Mouse (Mus musculus): ENCODE measurements around the gene St3gal5.
"Not testable (repeated sequence)": the region's sequence is repeated elsewhere in the genome, so short reads cannot be mapped to it uniquely, and the experiment has no call there.

St3gal5 gene

DNA sequence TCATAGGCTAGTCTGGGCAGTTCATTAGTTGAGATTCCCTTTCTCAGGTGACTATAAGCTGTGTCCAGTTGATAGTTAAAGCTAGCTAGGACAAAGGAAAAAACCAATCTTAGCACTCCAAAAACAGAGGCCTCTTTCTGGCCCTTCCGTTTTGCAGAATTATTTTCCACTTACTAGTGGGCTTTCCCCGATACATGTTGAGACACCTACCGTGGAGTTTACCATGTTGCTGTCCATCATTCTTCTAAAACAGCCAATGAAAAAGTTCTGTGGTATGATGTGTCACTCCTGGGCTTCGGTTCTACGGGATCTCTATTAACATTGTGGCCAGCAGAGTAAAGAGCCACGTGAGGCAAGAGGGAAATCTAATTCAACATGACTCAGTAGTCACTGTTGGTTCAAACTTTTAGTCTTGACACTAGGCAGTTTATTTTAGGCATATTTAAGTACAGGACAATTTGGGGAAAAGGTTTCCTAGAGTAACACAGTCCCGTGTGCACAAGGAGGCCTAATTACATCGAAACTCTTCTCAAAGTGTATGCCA is 35.4 kb downstream of the St3gal5 start:
- no peak for DNase-seq (ENCODE audit: low spot score in 2 of 2)

DNA sequence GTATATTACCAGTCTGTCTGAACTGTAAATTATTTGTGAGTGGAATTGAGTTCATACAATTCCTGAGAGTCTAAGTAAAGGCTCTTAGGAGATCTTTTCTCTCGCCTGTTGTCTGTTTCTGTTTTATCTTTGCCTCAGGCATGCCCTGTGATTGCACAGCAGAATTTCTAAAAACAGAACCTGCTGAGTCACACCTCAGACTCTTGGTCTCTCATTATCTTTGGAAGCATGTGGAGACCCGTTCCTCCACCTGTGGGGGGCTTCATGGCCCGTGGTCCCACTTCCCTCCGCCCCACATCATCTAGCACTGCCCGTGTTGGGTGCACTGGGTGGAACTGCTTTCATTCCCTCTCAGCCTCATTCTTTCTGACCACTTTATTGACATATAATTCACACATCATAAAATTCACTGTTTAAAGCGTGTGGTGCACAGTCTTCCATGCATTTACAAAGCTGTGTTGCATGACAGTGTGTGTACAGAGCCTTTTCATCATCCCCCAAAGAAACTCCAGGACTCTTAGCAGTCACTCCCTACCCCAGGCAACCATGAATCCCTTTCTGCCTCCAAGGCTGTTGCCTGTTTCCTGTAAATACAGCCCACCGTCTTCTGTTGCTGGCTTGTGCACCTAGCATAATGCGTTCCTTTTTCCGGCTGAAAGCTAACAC is 37.6 kb downstream of the St3gal5 start:
- no peak for DNase-seq (ENCODE audit: low spot score in 2 of 2)

DNA sequence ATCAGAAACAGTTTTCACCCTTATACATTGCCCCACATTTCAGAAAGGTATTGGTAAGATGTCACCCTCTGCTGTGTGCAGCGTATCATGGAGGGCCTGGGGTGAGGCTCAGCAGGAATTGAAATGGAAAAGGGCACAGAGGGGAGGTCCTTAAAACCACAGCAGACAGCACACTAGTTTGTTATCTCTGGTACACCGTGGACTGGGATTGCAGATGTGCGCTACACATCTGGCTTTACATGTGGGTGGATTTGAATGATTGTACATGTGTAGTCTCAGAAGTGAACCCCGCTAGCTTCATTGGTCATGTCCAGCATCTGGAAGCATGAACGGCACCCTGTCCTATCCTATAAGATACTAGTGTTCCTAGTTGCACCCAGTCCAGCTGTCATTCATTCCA is 38.6 kb downstream of the St3gal5 start:
- no peak for DNase-seq (ENCODE audit: low spot score in 2 of 2)

DNA sequence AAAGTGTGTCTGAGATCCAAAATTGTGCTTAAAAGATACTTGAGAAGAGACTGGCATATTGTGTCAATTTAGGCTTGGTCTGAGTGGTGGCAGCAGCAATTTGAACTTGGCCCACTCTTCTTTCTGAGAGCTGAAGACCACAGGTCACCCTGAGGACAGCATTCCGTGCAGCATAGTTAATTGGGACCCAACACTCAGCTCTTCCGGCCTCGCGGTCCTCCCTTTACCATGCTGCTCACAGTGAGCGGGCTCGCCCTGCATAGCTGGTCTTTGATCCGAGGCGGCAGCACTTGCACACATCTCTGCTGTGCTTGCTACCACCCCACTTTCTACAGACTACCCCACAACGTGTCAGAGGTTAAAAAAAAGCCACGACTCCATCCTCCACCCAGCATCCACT is 39.2 kb downstream of the St3gal5 start:
- DNase-seq (ENCODE audit: low spot score in 2 of 2), result no peak

DNA sequence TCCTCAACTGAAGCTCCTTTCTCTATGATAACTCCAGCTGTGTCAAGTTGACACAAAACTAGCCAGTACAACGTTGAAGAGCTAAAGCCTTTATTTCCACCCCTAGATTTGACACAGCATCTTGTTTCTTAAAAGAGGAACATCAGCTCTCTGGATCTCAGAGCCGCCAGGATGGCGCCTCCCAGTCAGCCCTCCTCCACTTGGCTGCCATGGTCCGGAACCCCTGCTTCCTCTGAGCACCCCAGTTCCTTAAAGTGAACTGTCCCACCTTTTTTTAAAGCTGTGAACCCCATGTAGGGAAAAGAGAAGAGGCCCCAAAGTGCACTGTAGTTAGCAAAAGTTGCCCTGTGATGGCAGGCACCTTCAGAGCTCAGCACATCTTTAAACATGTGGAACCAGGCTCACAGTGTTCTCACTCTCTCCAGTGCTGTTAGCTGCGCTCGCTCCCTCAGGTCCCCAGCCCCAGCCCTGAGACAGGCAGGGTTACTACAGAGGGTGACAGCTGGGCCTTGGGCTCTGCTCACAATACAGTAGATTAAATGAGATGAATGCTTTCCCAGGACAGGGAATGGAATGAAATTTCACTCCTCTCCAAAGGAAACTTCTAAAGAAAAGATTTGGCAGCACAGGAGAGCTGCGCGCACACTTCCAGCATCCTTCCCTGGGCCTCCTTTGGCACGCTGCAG is 42.3 kb downstream of the St3gal5 start:
- peak in 1 of 2 experiments; percentile 42 for DNase-seq (ENCODE audit: low spot score in 2 of 2)

DNA sequence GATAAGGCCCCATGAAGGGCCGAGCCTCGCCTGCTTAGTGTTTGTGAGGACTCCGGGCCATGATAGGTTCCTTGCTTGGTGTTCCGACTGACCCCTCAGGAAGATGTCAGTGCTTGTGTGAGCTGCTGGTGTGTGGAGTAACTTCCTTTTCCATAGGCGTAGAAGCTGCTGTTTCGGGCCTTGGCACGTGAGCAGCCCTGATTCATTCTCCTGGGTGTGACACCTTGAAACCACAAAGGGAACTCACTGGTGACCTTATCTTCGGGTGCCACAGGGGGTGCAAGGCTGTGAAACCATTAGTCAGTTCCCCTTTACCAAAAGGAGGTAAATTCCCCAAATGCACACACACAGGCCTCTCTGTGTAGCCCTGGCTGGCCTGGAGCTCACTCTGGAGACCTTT is 43.0 kb downstream of the St3gal5 start:
- peak; percentile 42 to 87 for DNase-seq (ENCODE audit: low spot score in 2 of 2)

DNA sequence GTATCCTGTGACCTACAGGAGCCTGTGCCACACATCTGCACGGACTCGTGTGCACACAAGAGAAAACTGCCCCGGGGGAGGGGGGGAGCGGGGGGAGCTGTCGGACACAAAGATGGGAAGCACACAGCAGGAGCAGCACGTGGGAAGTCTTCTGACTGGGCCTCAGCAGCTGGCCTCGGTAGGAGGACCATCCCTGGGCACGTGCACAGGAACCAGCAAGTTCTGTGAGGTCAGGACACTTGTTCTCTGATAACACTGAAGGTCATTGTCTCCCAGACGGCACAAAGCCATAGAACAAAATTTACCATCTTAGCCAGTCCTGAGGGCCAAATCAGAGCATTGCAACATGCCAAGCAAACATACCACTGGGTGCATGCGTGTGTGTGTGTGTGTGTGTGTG is 43.8 kb downstream of the St3gal5 start:
- no peak for DNase-seq (ENCODE audit: low spot score in 2 of 2)

DNA sequence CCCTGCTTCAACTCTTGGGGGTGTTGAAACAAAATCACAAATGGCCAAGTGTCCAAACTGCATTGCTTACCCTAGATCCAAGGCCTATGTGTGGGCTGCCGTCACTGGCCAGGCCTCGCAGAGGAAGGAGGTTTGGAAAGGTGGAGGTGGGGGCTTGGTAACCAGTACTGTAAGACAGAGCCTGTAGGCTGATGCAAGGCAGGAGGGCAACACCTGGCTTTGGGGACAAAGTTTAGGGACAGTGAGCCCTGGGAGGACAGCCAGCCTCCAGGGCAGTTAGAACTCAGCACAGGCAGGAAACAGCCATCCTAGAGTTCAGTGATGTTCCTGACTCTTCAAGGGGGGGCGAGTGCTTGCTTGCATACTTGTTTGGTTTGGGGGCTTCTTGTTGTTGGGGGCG is 45.2 kb downstream of the St3gal5 start:
- no peak for DNase-seq (ENCODE audit: low spot score in 2 of 2)

DNA sequence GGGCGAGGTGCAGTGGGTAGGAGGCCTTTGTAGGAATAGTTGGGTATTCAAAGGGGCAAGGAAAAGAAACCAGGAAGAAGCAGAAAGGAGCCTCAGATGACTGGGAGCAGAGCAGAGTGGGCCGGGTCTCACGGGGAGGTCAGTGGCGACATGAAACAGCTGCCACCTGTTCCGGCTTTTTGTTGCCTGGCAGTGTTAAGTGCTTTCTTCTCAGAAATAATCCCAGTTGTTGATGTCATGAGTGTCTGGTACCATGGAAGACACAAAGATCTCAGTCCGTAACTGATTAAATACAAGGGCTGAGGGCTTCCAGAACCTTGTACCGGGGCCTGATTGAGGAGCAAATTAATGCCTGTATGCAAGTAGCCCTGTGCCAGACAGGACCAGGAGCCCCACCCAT is 47.0 kb downstream of the St3gal5 start:
- DNase-seq (ENCODE audit: low spot score in 2 of 2), result no peak

DNA sequence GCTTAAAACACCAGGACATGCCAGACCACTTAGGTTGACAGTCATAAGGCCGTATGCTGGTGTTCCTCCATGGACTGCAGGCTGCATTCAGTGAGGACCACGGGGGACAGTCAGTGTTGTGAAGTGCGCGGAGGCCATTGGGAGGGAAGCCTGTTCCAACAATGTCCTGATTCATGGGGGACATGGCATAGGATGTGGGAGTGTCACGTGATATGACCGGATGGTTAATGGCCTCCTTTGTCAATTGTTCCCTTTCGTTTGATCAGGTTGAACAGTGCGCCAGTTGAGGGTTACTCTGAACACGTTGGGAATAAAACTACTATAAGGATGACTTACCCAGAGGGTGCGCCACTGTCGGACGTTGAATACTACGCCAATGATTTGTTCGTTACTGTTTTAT is 49.4 kb downstream of the St3gal5 start:
- DNase-seq (ENCODE audit: low spot score in 2 of 2), result no peak

DNA sequence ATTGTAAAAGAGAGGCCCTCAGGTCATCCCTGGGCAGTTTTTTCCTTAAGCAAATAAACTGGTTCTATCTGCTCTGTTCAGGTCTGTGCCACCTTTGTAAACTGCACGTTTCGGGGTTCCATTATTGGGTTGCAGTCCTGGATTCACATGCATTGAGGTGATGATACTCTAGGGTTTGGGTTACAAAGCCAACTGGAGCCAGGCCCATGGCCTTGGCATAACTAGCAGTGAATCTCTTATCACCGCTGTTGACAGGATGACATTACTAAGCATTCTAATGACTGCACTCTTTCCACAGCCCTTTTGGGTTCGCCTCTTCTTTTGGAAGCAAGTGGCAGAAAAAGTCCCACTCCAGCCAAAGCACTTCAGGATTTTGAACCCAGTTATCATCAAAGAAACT is 51.3 kb downstream of the St3gal5 start:
- no peak for DNase-seq (ENCODE audit: low spot score in 2 of 2)

DNA sequence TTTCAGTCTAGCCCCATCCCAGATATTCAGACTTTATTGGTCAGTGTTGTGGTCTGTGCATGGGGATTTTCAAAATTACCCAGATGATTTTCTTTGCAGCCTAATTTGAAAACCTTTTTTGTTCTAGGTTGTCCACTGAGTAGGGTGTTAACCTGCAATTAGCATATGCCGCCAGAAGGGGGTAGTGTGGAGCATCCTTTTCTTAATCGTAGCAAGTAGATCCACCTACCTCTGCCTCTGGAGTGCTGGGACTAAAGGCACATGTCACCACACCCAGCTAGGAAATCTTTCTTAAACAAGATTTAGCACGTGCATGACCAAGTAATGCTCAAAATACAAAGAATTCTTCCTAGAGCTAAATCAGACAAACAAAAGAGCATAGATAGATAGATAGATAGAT is 52.4 kb downstream of the St3gal5 start:
- DNase-seq (ENCODE audit: low spot score in 2 of 2), result no peak

DNA sequence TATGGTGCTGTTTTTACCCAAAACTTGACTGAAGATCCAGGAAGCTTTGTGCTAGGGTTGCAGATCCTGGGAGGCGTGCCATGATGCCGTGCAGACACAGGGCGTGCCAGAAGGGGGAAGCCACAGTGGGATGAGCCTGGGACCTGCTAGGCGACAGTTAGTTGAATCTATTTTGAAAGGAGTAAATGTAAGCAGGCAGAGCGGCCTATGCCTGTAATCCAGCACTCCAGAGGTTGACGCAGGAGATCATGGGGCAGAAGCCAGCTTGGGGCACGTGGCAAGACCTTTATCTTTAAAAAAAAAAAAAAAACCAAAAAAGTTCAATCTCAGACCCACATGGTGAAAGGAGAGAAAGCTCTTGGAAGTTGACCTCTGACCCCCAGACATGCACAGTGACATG is 55.3 kb downstream of the St3gal5 start:
- DNase-seq (ENCODE audit: low spot score in 2 of 2), result no peak

DNA sequence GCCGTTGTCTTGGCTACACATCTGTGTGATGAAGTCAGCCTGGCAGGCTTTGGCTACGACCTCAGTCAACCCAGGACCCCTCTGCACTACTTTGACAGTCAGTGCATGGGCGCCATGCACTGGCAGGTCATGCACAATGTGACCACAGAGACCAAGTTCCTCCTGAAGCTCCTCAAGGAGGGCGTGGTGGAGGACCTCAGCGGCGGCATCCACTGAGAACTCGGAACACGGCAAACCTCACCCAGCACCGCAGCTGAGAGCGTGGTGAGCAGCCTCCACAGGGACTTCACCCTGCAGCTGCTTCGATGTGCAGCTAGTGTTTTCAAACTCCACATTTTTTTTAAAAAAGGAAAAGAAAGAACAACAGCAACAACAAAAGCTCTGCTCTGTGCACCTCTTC is 56.1 kb downstream of the St3gal5 start:
- DNase-seq (ENCODE audit: low spot score in 2 of 2), result peak in 1 of 2 experiments; percentile 29

DNA sequence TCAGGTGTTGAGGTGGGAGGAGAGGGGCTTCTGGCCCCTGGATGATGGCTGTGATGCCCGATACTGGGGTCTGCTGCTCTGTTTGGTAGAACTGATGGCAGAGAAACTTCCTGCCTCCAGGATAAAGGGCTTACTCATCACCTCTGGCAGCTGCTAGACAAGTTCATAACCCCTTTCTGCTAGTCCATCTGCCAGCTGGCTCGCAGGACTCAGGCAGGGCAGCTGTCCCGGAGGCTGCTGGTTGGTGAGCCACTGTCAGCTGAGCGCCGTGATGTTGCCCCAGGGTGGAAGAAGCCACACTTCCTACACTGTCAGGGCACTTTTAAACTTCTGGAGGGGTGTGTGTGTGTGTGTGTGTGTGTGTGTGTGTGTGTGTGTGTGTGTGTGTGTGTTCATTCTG is 56.6 kb downstream of the St3gal5 start:
- not testable (repeated sequence) for DNase-seq (ENCODE audit: low spot score in 2 of 2)

DNA sequence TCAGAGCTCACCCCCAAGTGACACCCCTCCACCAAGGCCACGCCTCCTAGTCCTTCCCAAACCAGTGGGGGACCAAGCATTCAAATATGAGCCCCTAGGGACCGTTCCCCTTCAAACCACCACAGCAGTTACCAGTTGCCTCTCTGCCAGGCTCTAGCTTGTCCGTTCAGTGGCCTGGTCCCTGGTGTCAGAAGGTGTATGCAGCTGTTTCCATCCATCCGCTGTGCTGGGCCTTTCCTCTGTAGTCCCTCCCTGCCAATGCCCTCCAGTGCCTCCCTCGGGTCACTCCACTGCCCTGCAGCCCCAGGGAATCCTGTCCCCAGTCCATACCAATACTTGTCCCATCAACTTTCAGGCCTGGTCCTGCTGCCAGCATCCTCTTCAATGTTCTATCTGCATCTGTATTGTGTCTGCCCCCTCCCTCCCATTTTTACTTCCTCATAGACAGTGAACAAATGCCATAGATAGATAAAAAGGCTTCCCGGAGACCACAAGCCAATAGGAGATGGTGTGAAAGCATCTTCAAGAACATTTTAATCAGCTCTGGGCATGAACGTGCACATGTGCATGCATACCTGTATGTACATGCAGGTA is 57.6 kb downstream of the St3gal5 start:
- no peak for DNase-seq (ENCODE audit: low spot score in 2 of 2)

DNA sequence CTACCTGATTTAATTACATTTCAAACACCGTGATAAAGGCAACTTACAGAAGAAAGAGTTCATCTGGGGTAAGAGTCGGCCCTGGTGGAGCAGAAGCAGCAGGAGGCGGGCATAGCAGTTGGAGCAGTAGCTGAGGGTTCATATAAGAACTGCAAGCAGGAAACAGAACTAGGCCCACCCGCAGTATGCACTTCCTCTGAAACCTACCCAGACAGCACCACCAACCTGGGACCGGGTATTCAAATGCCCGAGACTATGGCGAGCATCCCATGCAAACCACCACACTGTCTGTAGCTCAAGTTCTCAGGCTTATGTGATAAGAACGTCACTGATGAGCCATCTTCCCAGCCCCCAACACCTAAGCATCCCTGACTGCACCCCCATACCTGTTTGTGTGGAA is 58.3 kb downstream of the St3gal5 start:
- DNase-seq (ENCODE audit: low spot score in 2 of 2), result peak in 1 of 2 experiments; percentile 20

DNA sequence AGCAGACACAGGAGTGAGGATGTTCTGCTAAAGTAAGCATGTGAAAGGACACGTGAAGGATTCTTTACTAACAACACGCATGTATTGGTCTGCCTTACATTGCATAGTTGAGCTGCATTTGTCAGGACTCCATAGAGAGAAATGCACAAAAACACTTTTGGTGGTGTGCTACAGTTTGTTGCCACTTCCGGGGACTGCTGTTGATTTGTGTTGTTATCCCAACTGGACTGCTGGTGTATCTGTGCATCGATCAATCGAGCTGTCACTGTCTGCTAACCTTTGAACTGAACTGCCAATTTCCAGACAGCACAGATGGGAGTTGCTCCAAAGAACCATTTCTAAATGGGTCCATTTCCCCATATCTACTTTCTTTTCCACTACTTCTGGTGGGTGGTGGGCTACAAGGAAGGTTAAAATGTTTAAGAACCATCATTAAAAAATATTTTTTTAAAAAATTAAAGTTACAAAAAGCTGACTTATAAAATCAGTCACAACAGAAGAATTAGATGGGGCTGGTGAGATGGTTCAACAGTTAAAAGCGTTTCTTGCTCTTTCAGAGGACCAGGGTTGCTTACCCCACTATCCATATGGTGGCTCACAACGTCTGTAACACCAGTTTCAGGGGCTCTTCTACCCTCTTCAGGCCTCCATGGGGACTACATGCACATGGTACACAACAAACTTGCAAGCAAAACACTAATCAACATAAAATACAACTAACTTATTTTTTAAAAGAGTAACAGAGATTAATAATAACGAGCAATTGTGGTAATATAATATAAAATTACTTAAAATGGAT is 61.8 kb downstream of the St3gal5 start:
- DNase-seq (ENCODE audit: low spot score in 2 of 2), result no peak

DNA sequence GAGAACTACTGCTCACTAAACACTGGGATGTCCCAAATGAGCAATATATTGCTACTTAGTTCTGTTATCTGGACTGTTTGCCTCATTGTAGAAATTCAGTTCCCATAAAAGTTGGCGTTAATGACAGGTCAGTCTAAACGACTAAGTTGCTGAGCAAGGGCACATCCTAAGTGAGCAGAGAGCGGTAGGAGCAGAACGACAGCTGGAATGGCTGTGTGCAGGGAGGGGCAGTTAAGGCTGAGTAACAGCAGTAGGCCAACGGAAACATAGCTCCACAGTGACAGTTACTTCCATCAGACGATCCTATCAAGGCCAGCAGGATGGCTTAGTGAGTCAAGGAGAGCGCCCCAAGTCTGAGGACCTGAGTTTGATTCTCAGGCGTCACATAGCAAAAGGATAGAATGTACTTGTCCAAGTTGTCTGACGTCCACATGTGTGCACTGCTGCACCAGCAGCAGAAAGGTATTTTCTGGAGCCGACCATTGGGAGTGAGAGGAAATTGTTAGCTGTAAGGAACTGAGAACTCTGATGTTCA is 62.5 kb downstream of the St3gal5 start:
- DNase-seq (ENCODE audit: low spot score in 2 of 2), result no peak

DNA sequence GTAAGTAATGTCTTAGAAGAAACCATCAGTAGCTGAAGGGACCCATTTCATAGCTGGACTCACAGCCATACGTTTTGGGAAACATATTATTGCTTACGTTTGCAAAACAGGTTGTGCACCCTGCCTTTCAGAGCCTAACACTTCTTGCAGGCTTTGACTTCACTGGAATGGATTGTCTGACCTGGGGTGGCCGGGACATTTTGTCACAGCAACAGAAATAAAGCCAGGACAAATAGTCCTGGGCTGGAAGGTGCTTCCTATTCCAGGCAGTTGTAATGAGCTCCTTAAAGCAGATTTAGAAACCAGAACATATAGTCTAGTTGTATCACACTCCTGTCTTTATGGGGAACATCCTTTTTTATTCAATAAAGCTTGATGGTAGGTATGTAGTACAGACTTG is 63.6 kb downstream of the St3gal5 start:
- no peak for DNase-seq (ENCODE audit: low spot score in 2 of 2)

DNA sequence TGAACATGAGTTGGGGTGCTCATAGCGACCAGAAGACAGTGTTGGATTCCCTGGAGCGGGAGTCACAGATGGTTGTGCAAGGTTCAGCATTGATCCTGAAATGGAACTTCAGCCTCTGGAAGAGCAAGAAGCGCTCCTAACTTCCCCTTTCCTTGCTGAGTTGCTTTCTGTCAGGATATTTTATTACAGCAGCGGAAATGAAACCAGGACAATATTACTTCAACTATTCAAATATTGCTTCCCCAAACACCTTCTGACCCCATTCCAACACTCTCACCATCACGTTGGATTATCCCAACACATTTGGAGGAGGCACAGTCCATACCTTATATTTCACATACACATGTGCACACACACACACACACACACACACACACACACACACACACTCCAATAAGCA is 64.4 kb downstream of the St3gal5 start:
- no peak for DNase-seq (ENCODE audit: low spot score in 2 of 2)
